Mouse (Mus musculus) bone marrow, adult 2 months (tissue): ENCODE results near the gene Pdk2.

Source experiments
- CTCF ChIP-seq: fragments of 200-500 bp; IDR thresholded peaks from 2 replicates; pipeline ENCODE4 v1.5.1; 2011; ENCODE audit warnings: low read length, control low read depth; ENCODE audit not compliant: control insufficient read depth, insufficient read depth
- POLR2A ChIP-seq: fragments of 200-500 bp; IDR thresholded peaks from 2 replicates; pipeline ENCODE4 v1.6.1; 2011; ENCODE audit warnings: low read depth, mild to moderate bottlenecking, control low read depth, low read length, borderline replicate concordance; ENCODE audit not compliant: control insufficient read depth

GRCm38 (mm10) chr11:95075197-95076040 lies 34.3 kb upstream of the Pdk2 start:
- TF ChIP-seq POLR2A = no peak
- TF ChIP-seq CTCF = no peak
